Mouse (Mus musculus) liver, embryonic 14.5 days (tissue): Measurements from ENCODE around the gene Tmtc4. TPM values are rescaled to one million over a fixed set of nuclear protein-coding genes. Genes with fewer than 3 reads are reported as not detected.

Source experiments
- ATAC-seq: fragments of 200-750 bp; cut with Nextera tagmentation; 2 replicates; pipeline ENCODE4 v1.8.0; 2017; ENCODE audit warnings: moderate number of reproducible peaks, mild to moderate bottlenecking, moderate library complexity; ENCODE audit not compliant: insufficient read depth
- DNase-seq, 3 experiments: peaks; one replicate each; pipeline ENCODE4 v3.0.0-alpha.2; 2012 to 2013; ENCODE audit warnings: low read depth in 3 of 3, low spot score in 3 of 3
- H3K27ac ChIP-seq: fragments of 300-500 bp; sonication (generic); 2 replicates; pipeline ENCODE4 v1.5.1; 2014; ENCODE audit warnings: moderate library complexity, mild to moderate bottlenecking, control low read depth, inconsistent platforms
- H3K27me3 ChIP-seq: fragments of 300-500 bp; sonication (generic); 2 replicates; pipeline ENCODE4 v1.6.1; 2014; ENCODE audit warnings: mild to moderate bottlenecking, low read length, moderate library complexity; ENCODE audit not compliant: control insufficient read depth, insufficient read depth
- H3K36me3 ChIP-seq: fragments of 300-500 bp; sonication (generic); replicated peaks from 2 replicates; pipeline ENCODE4 v1.6.1; 2014; ENCODE audit warnings: low read depth; ENCODE audit not compliant: control insufficient read depth, insufficient read depth
- H3K4me1 ChIP-seq, 2 experiments: fragments of 200-500 bp in 1 of 2; fragments of 300-500 bp in 1 of 2; sonication (generic) in 1 of 2; replicated peaks; 2 replicates each; pipeline ENCODE4 v1.6.1; 2012 to 2014; ENCODE audit warnings: antibody characterized with exemption in 1 of 2, inconsistent platforms in 1 of 2, low read length in 1 of 2; ENCODE audit not compliant: control insufficient read depth in 2 of 2, insufficient read depth in 2 of 2
- H3K4me2 ChIP-seq: fragments of 300-500 bp; sonication (generic); 2 replicates; pipeline ENCODE4 v1.6.1; 2014; ENCODE audit warnings: low read depth, mild to moderate bottlenecking, control low read depth, moderate library complexity
- H3K4me3 ChIP-seq, 2 experiments: fragments of 200-500 bp in 1 of 2; fragments of 300-500 bp in 1 of 2; sonication (generic) in 1 of 2; 2 replicates each; pipeline ENCODE4 v1.5.1; 2012 to 2014; ENCODE audit warnings: low read depth in 2 of 2, low read length in 2 of 2, mild to moderate bottlenecking in 2 of 2, control low read depth in 1 of 2, inconsistent platforms in 1 of 2, moderate library complexity in 1 of 2; ENCODE audit not compliant: insufficient read depth in 1 of 2
- H3K9ac ChIP-seq: fragments of 300-500 bp; sonication (generic); replicated peaks from 2 replicates; pipeline ENCODE4 v1.6.1; 2014; ENCODE audit warnings: mild to moderate bottlenecking, control low read depth, moderate library complexity
- H3K9me3 ChIP-seq: fragments of 300-500 bp; sonication (generic); 2 replicates; pipeline ENCODE4 v1.6.1; 2016; ENCODE audit warnings: low read length, mixed read lengths; ENCODE audit not compliant: control insufficient read depth
- CTCF ChIP-seq: IDR thresholded peaks from 2 replicates; pipeline ENCODE4 v1.5.1; 2016; ENCODE audit warnings: antibody characterized with exemption, low read depth, control low read depth
- EP300 ChIP-seq: IDR thresholded peaks from 2 replicates; pipeline ENCODE4 v1.6.1; 2016; ENCODE audit warnings: antibody characterized with exemption, low read depth
- WGBS: fragments of 180-500 bp; shearing (Covaris S2); extraction: QIAGEN DNeasy Blood & Tissue Kit; methylation state at CpG from one replicate; pipeline ENCODE4 v1.1.7; 2014; ENCODE audit not compliant: insufficient replicate concordance; 5-methylcytosine and 5-hydroxymethylcytosine counted together
- polyA plus RNA-seq, 2 experiments: library from polyadenylated mRNA; depleted of rRNA in 1 of 2; stranded (reverse) in 1 of 2; unstranded in 1 of 2; fragments of >200 nt; fragmentation: Nextera tagmentation in 1 of 2; extraction: Ambion mirVana in 1 of 2; gene quantifications; 2 replicates each; pipeline versions ENCODE4 v1.2.1 to v1.2.3; 2012 to 2014

The Tmtc4 gene
- polyA plus RNA-seq, 2 experiments = 1.4 to 2.3 TPM

DNA sequence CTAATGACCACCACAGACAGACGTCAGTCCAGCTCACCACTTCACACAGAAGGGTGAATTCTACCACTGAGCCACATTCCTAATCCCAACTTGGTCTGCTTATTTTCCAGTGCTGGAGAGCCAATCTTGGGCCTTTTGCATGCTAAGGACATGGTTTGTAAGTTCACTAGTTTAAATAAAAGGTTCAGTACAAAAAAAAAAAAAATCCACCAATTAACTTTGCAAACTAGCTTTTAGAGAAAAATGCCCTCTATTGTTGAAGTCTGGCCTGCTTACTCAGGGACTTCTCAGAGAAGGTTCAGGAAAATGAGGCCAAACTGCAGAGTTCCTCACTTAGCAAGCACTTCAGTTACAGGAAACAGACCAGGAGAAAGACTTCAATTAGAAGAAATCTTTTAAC lies 71.7 kb downstream of the Tmtc4 start:
- DNase-seq (no peak), ATAC-seq (no peak)
- H3K9ac ChIP-seq = peak overlapping the region; percentile 73

DNA sequence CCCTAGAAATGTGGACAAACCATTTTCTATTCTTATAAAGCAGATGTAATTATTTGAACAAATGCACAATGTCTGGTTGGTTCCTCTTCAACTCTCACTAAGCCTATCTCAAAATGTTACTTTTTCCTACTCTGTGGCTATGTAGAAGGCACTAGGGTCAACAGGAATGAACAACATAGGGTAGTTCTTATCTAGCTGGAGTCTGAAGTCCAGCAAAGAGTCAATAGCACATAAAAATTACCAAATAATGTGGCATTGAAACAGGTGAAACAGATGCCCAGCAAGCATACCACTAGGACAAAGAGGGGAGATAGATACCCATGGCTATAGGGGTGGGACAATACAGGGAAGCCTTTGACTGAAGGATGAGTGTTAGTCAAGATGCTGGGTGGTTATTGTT lies 72.6 kb downstream of the Tmtc4 start:
- DNase-seq (no peak), ATAC-seq (no peak)
- no peak for TF ChIP-seq EP300
- TF ChIP-seq CTCF = no peak
- Histone ChIP-seq H3K9ac (no peak overlapping the region), H3K4me2 (peak overlapping the region; percentile 81), H3K27ac (no peak overlapping the region), H3K27me3 (no peaks in the 10 kb centered on the region), H3K9me3 (no peaks in the 10 kb centered on the region), H3K4me1 (peaks cover 2 to 6% of the 10 kb centered on the region in 2 experiments; a peak in 1 of 4 replicates), H3K4me3 (no peak overlapping the region), H3K36me3 (no peaks in the 10 kb centered on the region)

More for the DNA sequence above, 71.7 kb downstream of the Tmtc4 start:
- H3K4me2 ChIP-seq = peak overlapping the region; percentile 81
- no peaks in the 10 kb centered on the region for H3K36me3 ChIP-seq
- no peaks in the 10 kb centered on the region for H3K9me3 ChIP-seq
- peaks cover 2 to 6% of the 10 kb centered on the region in 2 experiments; a peak in 1 of 4 replicates for H3K4me1 ChIP-seq
- H3K4me3 ChIP-seq = peak overlapping the region; percentile 65 to 77; a peak in 3 of 4 replicates
- H3K27ac ChIP-seq = no peak overlapping the region
- no peak for TF ChIP-seq CTCF
- no peak for TF ChIP-seq EP300
- 75% methylated on average over 1 of the region's 1 CpGs for WGBS
- H3K27me3 ChIP-seq = no peaks in the 10 kb centered on the region

DNA sequence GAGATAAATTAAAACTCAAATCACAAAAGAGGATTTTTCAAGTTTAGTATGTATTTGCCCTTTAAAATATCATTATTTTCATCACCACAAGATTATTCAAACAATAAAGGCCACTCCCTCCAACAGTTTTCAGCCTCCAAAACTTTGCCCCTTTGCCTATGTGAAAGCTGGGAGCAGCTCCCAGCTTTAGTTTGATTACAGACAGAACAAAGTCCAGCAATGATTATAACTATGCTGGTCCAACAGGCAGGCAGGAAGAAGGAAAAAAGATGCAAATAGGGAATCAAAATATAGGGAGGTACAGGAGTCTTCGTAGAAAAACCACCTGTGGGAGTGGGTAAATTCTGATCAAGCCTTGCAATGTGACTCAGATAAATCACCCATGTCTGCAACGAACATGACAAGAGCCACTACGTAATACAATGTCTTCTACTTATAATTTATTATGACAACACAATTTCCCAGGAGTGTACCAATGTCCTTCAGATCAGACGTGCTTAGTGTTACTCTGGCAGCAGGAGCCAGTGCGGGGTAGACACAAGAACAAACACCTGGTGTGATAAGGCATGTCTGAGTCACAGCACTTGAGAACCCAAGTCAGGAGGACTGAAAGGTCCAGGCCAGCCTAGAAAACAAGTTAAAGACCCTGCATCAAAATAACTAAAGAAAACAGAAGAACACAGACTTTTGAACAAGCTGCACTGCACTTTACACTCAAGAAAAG lies 74.3 kb downstream of the Tmtc4 start:
- no peak overlapping the region for H3K4me2 ChIP-seq
- no peak for ATAC-seq
- 68% methylated on average over 5 of the region's 5 CpGs for WGBS

DNA sequence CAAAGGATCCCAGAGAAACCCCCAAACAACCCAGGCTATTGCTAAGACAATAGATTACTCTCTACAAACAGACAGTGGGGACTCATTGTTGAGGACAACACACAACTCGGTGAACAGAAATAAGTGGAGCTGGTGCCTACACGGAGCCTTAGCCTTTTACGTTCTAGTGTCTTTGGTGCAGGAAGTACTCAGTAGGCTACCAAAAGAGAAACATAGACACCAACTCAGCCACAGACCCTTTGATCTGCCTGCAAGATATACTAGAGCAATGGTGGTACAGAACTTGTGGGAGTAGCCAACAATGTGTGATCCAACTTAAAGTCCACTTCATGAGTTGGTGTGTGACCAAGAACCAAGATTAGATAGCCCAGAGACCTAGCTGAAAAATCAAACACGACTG lies 75.8 kb downstream of the Tmtc4 start:
- DNase-seq (no peak), ATAC-seq (no peak)
- TF ChIP-seq EP300 = no peak
- TF ChIP-seq CTCF = no peak
- no peak overlapping the region for H3K27ac ChIP-seq
- peaks cover 0 to 6% of the 10 kb centered on the region in 2 experiments; a peak in 1 of 4 replicates for H3K4me1 ChIP-seq
- no peaks in the 10 kb centered on the region for H3K36me3 ChIP-seq
- H3K4me2 ChIP-seq = no peak overlapping the region
- no peak overlapping the region for H3K4me3 ChIP-seq
- no peaks in the 10 kb centered on the region for H3K27me3 ChIP-seq
- H3K9me3 ChIP-seq = no peaks in the 10 kb centered on the region
- H3K9ac ChIP-seq = no peak overlapping the region
- WGBS = 79% methylated on average over 4 of the region's 4 CpGs

More for the DNA sequence above, 74.3 kb downstream of the Tmtc4 start:
- DNase-seq = no peak
- H3K9ac ChIP-seq = no peak overlapping the region
- no peaks in the 10 kb centered on the region for H3K9me3 ChIP-seq
- no peak overlapping the region for H3K27ac ChIP-seq
- no peaks in the 10 kb centered on the region for H3K27me3 ChIP-seq
- H3K4me3 ChIP-seq = no peak overlapping the region
- H3K4me1 ChIP-seq = peaks cover 2 to 6% of the 10 kb centered on the region in 2 experiments; a peak in 1 of 4 replicates
- no peaks in the 10 kb centered on the region for H3K36me3 ChIP-seq
- TF ChIP-seq EP300 (no peak), CTCF (no peak)

DNA sequence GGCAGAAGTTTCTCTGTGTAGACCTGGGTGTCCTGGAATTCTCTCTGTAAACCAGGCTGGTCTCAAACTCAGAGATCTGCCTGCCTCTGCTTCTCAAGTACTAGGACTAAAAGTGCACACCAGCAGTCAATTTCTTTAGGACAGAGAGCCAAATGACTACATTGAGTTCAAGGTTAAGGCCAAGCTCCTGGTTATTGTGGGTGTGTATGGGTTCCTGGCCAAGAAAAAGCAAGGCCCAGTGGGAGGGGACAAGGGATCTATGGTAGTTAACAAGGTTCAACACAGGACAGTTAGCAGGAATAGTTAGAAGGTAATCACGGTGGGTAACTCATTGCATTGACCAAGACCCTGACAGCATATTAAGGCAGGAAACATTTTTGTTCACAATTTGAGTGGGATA lies 78.8 kb downstream of the Tmtc4 start:
- H3K4me2 ChIP-seq = no peak overlapping the region
- H3K4me1 ChIP-seq = peaks cover 0 to 4% of the 10 kb centered on the region in 2 experiments; a peak in 2 of 4 replicates
- no peak overlapping the region for H3K27ac ChIP-seq
- no peaks in the 10 kb centered on the region for H3K36me3 ChIP-seq
- ATAC-seq = no peak
- no peaks in the 10 kb centered on the region for H3K9me3 ChIP-seq
- H3K9ac ChIP-seq = no peak overlapping the region
- WGBS = 62% methylated on average over 1 of the region's 1 CpGs
- DNase-seq = no peak
- H3K27me3 ChIP-seq = no peaks in the 10 kb centered on the region
- no peak for TF ChIP-seq CTCF
- no peak for TF ChIP-seq EP300
- no peak overlapping the region for H3K4me3 ChIP-seq
